Mouse (Mus musculus) adrenal gland, adult (tissue): ENCODE measurements around the gene Mdc1.
A peak's percentile ranks its signal among the peaks of the same experiment; 100 is the strongest.

ENCODE experiments used
- DNase-seq, 2 experiments: peaks; one replicate each; pipeline ENCODE4 v3.0.0; 2022 to 2023; ENCODE audit warnings: low spot score in 1 of 2; ENCODE audit not compliant: inconsistent age in 2 of 2

Mdc1 gene

GRCm38 (mm10) chr17:35874721-35875120, 33.4 kb downstream of the Mdc1 start:
- peak in 1 of 2 experiments; percentile 61 for DNase-seq

GRCm38 (mm10) chr17:35879245-35880057, 38.1 kb downstream of the Mdc1 start, which contains the start of gene Dhx16:
TSS of gene Dhx16 (plus strand) at chr17:35879819.
- peak; percentile 94 to 98 for DNase-seq

GRCm38 (mm10) chr17:35882924-35883323, 41.6 kb downstream of the Mdc1 start:
- DNase-seq, result no peak

- DNase-seq, result no peak
Observed at GRCm38 (mm10) chr17:35883777-35884176, 42.5 kb downstream of the Mdc1 start.

- DNase-seq, result no peak
Observed at GRCm38 (mm10) chr17:35887725-35888124, 46.4 kb downstream of the Mdc1 start.

GRCm38 (mm10) chr17:35896781-35897643, 55.7 kb downstream of the Mdc1 start, which contains the start of gene 2310061I04Rik:
TSS of gene 2310061I04Rik (minus strand) at chr17:35897431.
- peak; percentile 95 to 97 for DNase-seq

GRCm38 (mm10) chr17:35897644-35898573, 56.6 kb downstream of the Mdc1 start:
- no peak for DNase-seq

GRCm38 (mm10) chr17:35900636-35901035, 59.3 kb downstream of the Mdc1 start:
- no peak for DNase-seq

- DNase-seq, result no peak
Observed at GRCm38 (mm10) chr17:35903343-35903991, 62.2 kb downstream of the Mdc1 start.

- DNase-seq, result no peak
Observed at GRCm38 (mm10) chr17:35903992-35904355, 62.7 kb downstream of the Mdc1 start.

GRCm38 (mm10) chr17:35905587-35905986, 64.3 kb downstream of the Mdc1 start:
- no peak for DNase-seq

- no peak for DNase-seq
Observed at GRCm38 (mm10) chr17:35907609-35908008, 66.3 kb downstream of the Mdc1 start.
